Mouse (Mus musculus) spleen, postnatal 4 days (tissue): ENCODE measurements around the gene Ebf4.
A peak's percentile ranks its signal among the peaks of the same experiment; 100 is the strongest.

Source experiments
- DNase-seq, 2 experiments: peaks; one replicate each; pipeline ENCODE4 v3.0.0; 2022; ENCODE audit warnings: low spot score in 2 of 2

Ebf4 gene

GRCm38 (mm10) chr2:130294936-130295277 lies at the start of gene Ebf4:
TSS of gene Ebf4 (plus strand) at chr2:130295169.
- no peak for DNase-seq

- no peak for DNase-seq
Measured at GRCm38 (mm10) chr2:130246912-130247311, 48.1 kb upstream of the Ebf4 start.

- no peak for DNase-seq
Measured at GRCm38 (mm10) chr2:130248226-130248625, 46.7 kb upstream of the Ebf4 start.

- no peak for DNase-seq
Measured at GRCm38 (mm10) chr2:130256762-130257161, 38.2 kb upstream of the Ebf4 start.

- DNase-seq: no peak
Measured at GRCm38 (mm10) chr2:130260822-130261221, 34.1 kb upstream of the Ebf4 start.

- DNase-seq: no peak
Measured at GRCm38 (mm10) chr2:130261914-130262313, 33.1 kb upstream of the Ebf4 start.

GRCm38 (mm10) chr2:130262398-130262797 lies 32.6 kb upstream of the Ebf4 start:
- peak in 1 of 2 experiments; percentile 31 for DNase-seq

GRCm38 (mm10) chr2:130265520-130265919 lies 29.4 kb upstream of the Ebf4 start:
- peak in 1 of 2 experiments; percentile 32 for DNase-seq

GRCm38 (mm10) chr2:130268074-130268473 lies 26.9 kb upstream of the Ebf4 start:
- DNase-seq: no peak

- no peak for DNase-seq
Measured at GRCm38 (mm10) chr2:130273732-130274131, 21.2 kb upstream of the Ebf4 start.

- DNase-seq: peak; percentile 99
Measured at GRCm38 (mm10) chr2:130274149-130274861, 20.7 kb upstream of the Ebf4 start, which contains the start of gene Nop56. TSS of gene Nop56 (plus strand) at chr2:130274430.

GRCm38 (mm10) chr2:130274862-130275261 lies 20.1 kb upstream of the Ebf4 start:
- DNase-seq: no peak

- DNase-seq: peak; percentile 80 to 91
Measured at GRCm38 (mm10) chr2:130275649-130276048, 19.3 kb upstream of the Ebf4 start.

- no peak for DNase-seq
Measured at GRCm38 (mm10) chr2:130279600-130280091, 15.3 kb upstream of the Ebf4 start.

GRCm38 (mm10) chr2:130280224-130280623 lies 14.7 kb upstream of the Ebf4 start:
- DNase-seq: no peak

GRCm38 (mm10) chr2:130280818-130281217 lies 14.2 kb upstream of the Ebf4 start:
- no peak for DNase-seq

GRCm38 (mm10) chr2:130283854-130284654 lies 10.9 kb upstream of the Ebf4 start, which contains the start of gene Idh3b:
TSS of gene Idh3b (minus strand) at chr2:130284547.
- peak; percentile 83 to 93 for DNase-seq

- DNase-seq: no peak
Measured at GRCm38 (mm10) chr2:130289086-130289485, 5.9 kb upstream of the Ebf4 start.

- peak; percentile 48 to 69 for DNase-seq
Measured at GRCm38 (mm10) chr2:130291434-130291833, 3.5 kb upstream of the Ebf4 start.

- no peak for DNase-seq
Measured at GRCm38 (mm10) chr2:130293009-130293408, 2.0 kb upstream of the Ebf4 start.

- no peak for DNase-seq
Measured at GRCm38 (mm10) chr2:130293486-130293885, 1.5 kb upstream of the Ebf4 start.

GRCm38 (mm10) chr2:130294218-130294935 lies 592 bp upstream of the Ebf4 start:
- DNase-seq: no peak
